Mouse (Mus musculus): ENCODE data around the gene Bves. TPM values are rescaled to one million over a fixed set of nuclear protein-coding genes. Genes with fewer than 3 reads are reported as not detected.
A peak's percentile ranks its signal among the peaks of the same experiment; 100 is the strongest.
"Not testable (repeated sequence)": the region's sequence is repeated elsewhere in the genome, so short reads cannot be mapped to it uniquely, and the experiment has no call there.

Bves gene
- total RNA-seq, 2 experiments from 2014 or later: 0.26 TPM; not detected in 1

DNA sequence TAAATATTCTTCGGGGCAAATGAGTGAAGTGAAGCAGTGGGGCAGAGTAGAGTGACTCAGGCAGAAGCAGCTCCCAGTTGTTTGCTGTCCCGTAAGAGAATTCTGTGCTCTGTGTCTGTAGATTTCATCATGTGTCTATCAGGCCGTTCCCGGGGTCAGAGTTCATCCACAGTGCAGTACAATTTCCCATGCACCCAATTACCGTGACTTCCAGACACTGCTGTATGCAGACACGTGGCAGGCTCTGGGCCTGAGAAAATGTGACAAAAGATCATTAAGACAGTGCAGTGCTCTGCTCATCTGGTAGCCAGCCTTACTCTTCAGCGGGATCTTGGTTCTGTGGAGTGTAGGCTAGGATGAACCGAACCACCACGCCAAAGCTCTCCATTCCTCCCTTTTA, 9.6 kb downstream of the Bves start:
- DNase-seq (ENCODE audit: low spot score in 2 of 2): no peak

DNA sequence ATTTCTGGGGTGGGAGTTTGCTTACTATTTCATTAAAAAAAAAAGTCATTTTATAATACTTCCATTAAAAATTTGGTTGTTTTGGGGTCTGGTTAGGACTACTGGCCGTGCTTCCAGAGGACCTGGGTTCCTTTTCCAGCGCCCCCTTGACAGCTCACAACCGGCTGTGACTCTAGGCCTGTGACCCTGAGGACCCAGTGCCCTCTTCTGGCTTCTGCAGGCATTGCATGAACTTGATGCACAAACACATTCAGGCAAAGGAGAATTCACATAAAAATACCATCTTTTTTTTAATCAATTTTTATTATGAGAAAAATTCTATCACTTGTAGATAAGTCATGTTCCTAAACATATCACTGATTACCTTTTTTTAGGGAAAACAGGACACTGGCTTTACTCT, 12.6 kb downstream of the Bves start:
- DNase-seq (ENCODE audit: low spot score in 2 of 2): not testable (repeated sequence)

DNA sequence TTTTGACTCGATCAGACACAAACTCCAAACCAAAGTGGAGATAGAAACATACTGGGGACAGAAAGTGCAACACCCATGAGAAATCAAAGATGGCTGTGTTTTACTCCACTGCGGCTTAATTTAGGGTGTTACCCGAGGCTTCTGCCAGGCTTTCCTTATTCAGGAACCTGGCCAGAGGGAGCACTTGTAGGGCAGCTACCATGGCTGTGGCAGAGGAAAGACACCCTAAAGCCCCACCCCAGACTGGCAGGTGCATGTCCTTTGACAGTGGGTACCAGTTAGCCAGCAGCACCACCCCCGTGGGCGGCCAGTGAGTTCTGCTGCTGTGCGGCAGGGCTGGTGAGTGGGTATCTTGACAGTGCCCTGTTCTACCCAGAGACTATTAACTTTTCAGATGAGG, 20.5 kb downstream of the Bves start:
- DNase-seq (ENCODE audit: low spot score in 2 of 2): no peak

DNA sequence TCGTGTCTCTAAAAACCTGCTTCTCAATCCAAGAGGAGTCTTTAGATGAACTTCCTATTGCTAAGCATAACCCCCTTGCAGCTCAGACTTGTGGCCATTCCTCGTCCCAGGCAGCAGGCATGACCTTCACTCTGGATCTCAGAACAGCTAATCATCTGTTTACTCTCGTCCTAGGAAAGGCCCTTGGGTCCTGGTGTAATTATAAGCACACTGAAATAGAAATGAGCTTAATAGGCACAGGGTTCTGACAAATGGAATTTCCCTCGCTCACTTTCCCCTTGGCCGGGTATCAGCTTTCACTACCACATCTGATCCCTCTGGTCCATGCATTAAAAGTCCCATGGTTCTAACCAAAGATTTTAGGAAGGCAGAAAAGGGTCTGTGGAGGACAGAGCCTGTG, 27.8 kb downstream of the Bves start:
- no peak for DNase-seq (ENCODE audit: low spot score in 2 of 2)

DNA sequence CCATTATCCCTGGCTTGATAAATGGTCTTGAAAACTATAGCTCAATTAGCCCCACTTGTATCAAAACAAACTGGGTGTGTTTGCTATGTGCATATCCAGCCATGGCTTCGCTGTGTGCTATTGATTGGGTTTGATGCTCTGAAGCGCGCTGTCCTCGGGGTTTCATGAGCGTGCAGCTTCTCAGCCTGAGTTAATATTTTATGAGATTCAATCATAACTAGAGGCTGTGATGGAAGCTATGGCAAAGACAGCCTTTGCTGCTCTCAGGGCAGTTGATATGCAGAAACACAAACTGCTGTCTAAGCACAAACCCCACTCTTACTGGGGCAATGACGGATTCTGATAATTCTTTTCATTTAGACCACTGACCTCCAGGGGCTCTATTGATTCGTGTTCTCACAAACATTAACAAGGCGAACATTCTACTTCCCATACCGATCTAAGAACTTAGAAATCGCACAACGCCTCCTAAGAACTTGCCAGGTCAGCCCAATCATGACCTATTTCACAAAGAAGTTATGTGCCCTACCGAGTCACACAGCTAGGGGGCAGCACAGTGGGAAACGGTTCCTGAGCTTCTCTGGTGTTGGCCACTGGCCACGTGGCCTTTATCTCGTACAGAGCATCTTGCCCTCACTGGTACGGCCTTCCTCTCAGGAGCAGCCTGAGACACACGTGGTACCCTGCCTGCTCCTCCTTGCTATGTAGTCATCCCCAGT, 31.6 kb downstream of the Bves start:
- no peak for DNase-seq (ENCODE audit: low spot score in 2 of 2)

DNA sequence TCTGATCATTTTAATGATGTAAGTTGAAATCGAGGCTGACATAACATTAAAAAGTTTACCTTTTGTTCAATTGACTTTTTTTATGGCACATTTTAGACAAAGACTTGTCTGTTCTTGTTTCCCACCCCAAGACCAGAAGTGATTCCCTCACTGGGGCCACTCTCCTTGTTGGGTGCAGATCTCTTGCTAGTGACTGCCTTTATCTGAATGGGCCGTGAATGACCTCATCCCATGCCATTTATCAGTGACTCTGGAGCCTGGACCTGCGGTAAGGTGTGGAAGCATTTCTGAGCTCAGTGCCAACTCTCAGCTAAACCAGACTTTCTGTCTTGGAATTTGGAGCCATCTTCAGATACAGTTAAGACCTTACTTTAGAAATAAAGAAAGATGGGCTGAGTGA, 34.1 kb downstream of the Bves start:
- no peak for DNase-seq (ENCODE audit: low spot score in 2 of 2)

DNA sequence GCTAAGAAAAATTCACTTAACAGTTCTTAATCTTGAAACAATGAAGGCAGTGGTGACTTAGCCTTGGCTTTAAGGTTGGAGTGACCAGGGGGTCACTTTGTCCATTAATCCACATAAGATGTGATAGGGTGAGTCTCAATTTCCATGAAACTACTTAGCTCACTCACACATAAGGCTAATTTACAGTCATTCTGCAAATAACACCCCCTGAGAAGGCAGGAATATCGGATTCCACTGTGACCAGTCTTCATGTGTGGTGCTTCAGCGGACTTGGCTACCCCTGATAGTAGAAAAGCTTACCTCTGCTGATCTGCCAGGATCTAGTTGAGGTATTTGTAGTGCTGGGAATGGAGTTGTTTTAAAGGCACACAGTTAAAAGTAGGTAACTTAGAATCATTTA, 35.0 kb downstream of the Bves start:
- DNase-seq (ENCODE audit: low spot score in 2 of 2): no peak

DNA sequence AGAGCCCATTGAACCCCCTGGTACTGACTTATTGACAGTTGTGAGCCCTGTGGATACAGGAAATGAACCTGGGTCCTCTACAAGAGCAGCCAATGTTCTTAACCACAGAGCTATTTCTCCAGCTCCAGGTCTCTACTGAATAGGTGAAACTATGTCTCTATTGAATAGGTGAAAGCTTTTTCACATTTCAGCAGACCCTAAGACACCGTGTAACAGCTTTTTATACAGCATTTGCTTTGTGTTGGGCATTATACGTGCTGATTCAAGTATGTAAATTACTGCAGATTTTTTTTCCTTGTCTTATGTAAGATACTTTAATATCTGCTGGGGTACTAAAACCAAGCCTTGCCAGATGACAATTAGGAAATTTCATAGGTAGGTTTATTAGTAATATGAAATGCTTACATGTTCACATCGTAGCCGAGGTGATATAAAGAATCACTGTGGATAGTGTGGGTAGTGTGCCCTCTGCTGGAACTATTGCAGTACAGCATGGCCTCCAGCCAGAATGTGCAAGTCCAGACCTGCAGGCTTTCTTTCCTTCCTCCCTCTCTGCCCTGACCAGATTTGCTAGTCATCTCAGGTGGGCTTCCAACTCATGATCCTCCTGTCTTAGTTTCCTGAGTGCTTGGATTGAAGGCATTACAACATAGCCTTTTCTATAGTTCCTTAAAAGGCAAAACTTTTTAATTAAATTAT, 37.6 kb downstream of the Bves start:
- peak; percentile 40 to 46 for DNase-seq (ENCODE audit: low spot score in 2 of 2)

DNA sequence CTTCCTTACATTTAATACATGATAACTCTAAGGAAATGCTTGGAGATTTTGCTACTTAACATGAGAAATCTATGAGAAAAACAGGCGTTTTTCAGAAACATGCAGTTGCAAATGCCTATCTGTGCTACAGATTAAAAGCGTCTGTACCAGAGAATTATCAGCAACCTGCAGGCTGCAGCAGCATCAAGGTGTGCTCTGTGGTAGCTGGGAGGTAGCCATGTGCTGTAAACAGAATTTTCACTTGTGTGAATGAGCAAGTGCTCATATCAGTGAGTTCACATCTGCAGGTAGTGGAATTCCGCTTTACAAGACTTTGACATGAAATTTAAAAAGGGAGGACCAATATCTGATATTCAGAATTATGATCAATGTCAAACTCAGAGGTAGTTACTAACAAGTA, 42.7 kb downstream of the Bves start:
- no peak for DNase-seq (ENCODE audit: low spot score in 2 of 2)

DNA sequence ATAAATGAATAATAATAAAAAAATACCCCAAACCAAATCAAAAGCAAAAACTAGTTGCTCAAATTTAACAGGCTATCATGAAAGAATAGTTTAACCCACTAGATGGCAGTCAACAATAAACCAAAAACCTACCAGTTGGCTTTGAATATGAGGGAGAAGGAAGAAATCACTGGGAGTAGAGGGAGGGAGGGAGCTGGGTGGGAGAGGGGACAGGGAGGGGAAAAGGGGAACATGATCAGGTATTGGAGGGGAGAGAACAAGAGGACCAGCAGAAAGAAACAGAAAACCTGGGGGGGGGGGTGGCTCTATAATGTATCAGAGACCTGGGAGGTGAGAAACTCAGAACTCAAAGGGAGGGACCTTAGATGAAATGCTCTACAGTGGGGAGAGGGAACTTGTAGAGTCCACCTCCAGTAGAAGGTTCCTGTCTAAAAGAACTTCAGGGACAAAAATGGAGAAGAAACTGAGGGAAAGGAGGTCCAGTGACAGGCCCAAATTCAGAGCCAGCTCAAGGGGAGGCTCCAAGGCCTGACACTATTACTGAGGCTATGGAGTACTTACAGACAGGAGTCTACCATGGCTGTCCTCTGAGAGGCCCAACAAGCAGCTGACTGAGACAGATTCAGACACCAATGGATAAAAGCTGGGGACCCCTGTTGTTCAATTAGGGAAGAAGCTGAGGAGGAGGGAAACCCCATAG, 46.5 kb downstream of the Bves start:
- DNase-seq (ENCODE audit: low spot score in 2 of 2): no peak

DNA sequence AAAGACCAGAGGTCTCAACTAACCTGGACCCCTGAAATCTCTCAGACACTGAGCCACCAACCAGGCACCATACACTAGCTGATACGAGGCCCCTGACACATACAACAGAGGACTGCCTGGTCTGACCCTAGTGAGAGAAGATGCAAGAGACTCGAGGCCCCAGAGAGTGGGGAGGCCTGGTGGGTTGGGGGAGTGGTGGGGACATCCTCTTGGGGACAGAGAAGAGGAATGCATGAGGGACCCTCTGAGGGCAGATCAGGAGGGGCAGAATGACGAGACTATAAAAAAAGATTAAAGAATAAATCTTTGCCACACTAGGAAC, 47.0 kb downstream of the Bves start:
- DNase-seq (ENCODE audit: low spot score in 2 of 2): no peak

DNA sequence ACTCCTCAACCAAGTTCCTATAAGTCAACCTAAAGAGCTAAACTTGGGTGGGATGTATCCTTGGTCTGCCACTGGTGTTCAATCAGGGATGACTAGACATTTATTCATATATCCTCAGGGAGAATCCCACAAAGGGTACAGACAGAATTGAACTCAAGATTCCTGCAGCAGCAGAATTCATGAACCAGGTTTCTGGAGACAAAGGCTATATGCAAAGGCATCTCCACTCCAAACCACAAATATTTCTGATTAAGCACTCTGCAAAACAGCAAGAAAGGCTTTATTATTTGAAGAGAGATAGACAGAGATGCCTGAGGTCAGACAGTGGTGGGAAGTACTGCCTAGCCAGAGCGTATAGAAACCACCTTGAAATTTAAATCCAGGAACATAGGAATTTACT, 62.6 kb downstream of the Bves start:
- no peak for DNase-seq (ENCODE audit: low spot score in 2 of 2)

DNA sequence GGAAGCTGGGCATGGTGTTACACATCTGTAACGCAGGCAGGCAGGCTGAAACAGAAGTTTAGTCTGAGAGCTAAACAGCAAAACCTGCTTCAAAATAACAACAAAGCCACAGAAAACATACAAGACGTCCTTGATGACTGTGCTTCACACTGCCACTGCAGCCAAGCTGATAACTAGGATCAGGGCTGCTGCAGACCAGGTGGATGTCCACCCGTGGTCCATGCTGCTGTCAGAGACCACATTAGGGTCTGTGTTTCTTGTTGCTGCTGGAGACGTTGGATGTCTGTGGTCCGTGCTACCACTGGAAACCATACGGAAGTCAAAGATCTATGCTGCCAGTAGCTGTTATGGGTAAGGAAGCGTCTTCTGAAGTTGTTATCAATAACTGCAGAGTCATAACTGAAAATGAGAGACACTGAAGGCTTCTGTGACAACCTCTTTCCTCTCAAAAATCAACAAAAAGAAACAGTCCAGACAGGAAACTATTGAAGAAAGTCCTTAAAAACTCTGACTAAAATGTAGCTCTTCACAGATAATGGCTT, 64.2 kb downstream of the Bves start:
- no peak for DNase-seq (ENCODE audit: low spot score in 2 of 2)

DNA sequence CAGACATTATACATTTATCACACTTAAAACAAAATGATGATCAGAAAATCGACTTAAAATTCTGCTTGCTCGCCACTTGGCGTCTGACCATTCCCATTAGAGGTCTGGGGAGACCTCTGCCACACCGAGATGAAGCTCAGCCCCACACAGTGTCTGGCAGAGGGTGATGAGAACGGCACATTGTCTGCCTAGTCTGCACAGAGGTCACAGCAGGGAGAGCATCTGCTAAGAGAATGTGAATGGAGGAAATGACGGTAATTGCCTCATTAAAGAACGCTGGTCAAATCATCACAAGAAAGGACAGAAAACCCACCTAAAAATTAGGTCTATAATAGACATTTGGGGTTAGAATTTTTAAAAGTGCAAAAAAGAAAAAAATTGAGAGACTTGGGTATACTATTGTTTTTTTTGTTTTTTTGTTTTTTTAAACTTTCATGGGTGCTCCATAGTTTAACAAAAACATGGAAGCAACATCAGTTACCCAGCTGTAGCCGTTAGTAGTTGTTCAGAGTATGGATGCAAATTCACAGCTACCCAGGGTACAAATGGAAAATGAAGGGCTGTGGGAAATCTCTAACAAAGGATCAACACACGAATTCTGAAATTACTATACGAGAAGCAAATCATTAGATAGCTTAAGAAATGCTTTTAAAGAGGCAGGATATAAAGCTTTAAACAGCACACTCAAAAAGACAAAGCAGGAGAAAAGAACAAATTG, 75.2 kb downstream of the Bves start:
- DNase-seq (ENCODE audit: low spot score in 2 of 2): no peak

DNA sequence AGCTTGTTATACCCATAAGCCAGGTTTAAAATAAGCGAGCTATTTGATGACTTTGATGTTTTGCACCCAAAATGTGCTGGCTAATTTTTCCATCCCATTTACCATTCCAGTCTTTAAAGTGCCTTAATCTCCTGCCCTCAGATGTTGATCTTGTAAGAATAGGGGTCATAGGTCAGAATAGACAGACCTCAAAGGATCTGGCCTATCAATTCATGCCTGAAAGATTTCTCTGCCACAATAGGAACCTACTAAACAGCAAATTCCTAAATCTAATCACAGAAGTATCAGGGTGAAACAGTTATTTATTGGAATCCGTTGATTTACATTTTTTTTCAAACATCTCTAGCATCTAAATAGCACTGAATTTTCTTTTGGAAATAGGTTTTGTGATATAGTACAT, 76.2 kb downstream of the Bves start:
- DNase-seq (ENCODE audit: low spot score in 2 of 2): no peak

DNA sequence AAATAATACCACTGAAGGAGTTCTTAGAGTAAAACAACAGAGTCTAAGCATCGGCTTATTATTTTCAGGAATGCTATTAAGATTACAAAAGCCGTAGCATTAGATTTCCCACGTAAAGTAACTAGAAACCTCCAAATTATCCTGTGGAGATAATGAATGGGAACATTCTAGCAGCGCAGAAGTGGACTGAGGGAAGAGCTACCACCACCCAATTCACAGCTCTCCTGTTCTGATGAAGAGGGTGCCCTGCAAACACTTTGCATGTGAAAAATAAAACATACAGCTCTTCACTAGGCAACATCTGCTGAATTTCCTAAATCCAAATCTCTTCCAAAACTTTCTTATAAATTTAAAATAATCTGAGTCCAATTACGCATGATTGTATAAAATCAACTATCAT, 76.6 kb downstream of the Bves start:
- DNase-seq (ENCODE audit: low spot score in 2 of 2): no peak

Other genes with a start within 250 kb of the Bves start
- gene Popdc3, start 157.7 kb upstream of the Bves start, total RNA-seq (2021): under 1 TPM; 0.74 to 0.86 TPM
- under 1 TPM in 1 of 2 experiments, not detected in 1; 0.06 TPM for gene Lin28b, start 150.6 kb downstream of the Bves start, total RNA-seq (2021)
- gene Hace1, start 242.1 kb downstream of the Bves start, total RNA-seq (2021): 1 to 10 TPM; 4.9 to 7.4 TPM

Measured in adrenal gland, adult 18-20 months (tissue).